10 mouse cellular contexts compared by ENCODE assay signal in genomic region chr13:73259577-73260353, GRCm38 (mm10). TPM values are rescaled to one million over a fixed set of nuclear protein-coding genes. Genes with fewer than 3 reads are reported as not detected.
DNase-seq lines count a peak whose midpoint lies in the region; ATAC-seq and TF ChIP-seq lines count a peak whose summit lies in the region.
"Had no signal": no experiment of that assay in that cellular context is flagged by ENCODE, and none has a peak within 500 bp of the region (broad histone marks: within the 10 kb centered on the region; RNA-seq: fewer than 3 reads in every experiment).

No protein-coding gene starts in this region.

- no peak overlapping the region for H3K9ac ChIP-seq in lung, embryonic 15.5 days
- no peak overlapping the region for H3K9ac ChIP-seq in forebrain, embryonic 15.5 days (replicated peaks)
- peak overlapping the region; percentile 3; the same call in 1 of the 2 replicates for H3K9ac ChIP-seq in limb, embryonic 11.5 days (ENCODE audit: low read length)
- no peak overlapping the region for H3K9ac ChIP-seq in neural tube, embryonic 15.5 days (replicated peaks)

- no peaks in the 10 kb centered on the region for H3K36me3 ChIP-seq in lung, embryonic 15.5 days
- no peaks in the 10 kb centered on the region for H3K36me3 ChIP-seq in forebrain, embryonic 15.5 days
- no peaks in the 10 kb centered on the region for H3K36me3 ChIP-seq in limb, embryonic 11.5 days (ENCODE audit: control insufficient read depth, insufficient read depth, low read length)
- H3K36me3 ChIP-seq in neural tube, embryonic 15.5 days: no peaks in the 10 kb centered on the region
- H3K36me3 ChIP-seq in thymus, adult 2 months (ENCODE audit: control insufficient read depth, insufficient read depth, low read length): no peaks in the 10 kb centered on the region

- DNase-seq in lung, postnatal 4 days: no peak
- no peak for DNase-seq in limb, embryonic 11.5 days (ENCODE audit: low spot score)
- DNase-seq in left cerebral cortex, adult 18-20 months (ENCODE audit: low spot score in 2 of 2): no peak
- no peak for DNase-seq in thymus, adult 2 months
- DNase-seq: kidney, postnatal 36 days; lung, adult 2 months had no signal

- peaks cover 25% of the 10 kb centered on the region for H3K4me1 ChIP-seq in lung, embryonic 15.5 days
- peaks cover 29% of the 10 kb centered on the region for H3K4me1 ChIP-seq in forebrain, embryonic 15.5 days
- H3K4me1 ChIP-seq in limb, embryonic 11.5 days (ENCODE audit: control insufficient read depth, insufficient read depth, low read length): peaks cover 14% of the 10 kb centered on the region
- peaks cover 36% of the 10 kb centered on the region for H3K4me1 ChIP-seq in neural tube, embryonic 15.5 days
- H3K4me1 ChIP-seq in thymus, adult 2 months (replicated peaks; ENCODE audit: control insufficient read depth, insufficient read depth, low read length): no peaks in the 10 kb centered on the region

- no peaks in the 10 kb centered on the region for H3K9me3 ChIP-seq in lung, embryonic 15.5 days
- H3K9me3 ChIP-seq in forebrain, embryonic 15.5 days: no peaks in the 10 kb centered on the region
- no peaks in the 10 kb centered on the region for H3K9me3 ChIP-seq in limb, embryonic 11.5 days (ENCODE audit: control insufficient read depth, low read length)
- H3K9me3 ChIP-seq in neural tube, embryonic 15.5 days (replicated peaks): no peaks in the 10 kb centered on the region

- ATAC-seq in lung, embryonic 15.5 days (ENCODE audit: borderline replicate concordance, extremely low read depth, low FRiP score, low TSS enrichment): no peak
- no peak for ATAC-seq in forebrain, embryonic 15.5 days (replicated peaks)
- ATAC-seq in limb, embryonic 11.5 days (ENCODE audit: insufficient number of reproducible peaks, low FRiP score, low TSS enrichment, low read depth): no peak
- ATAC-seq in neural tube, embryonic 15.5 days (ENCODE audit: low FRiP score): no peak
- no peak for ATAC-seq in megakaryocyte-erythroid progenitor cell, adult 5-6 weeks (replicated peaks; ENCODE audit: low FRiP score, low TSS enrichment, poor library complexity, severe bottlenecking)

- peak overlapping the region; percentile 34 for H3K4me3 ChIP-seq in lung, embryonic 15.5 days
- H3K4me3 ChIP-seq in forebrain, embryonic 15.5 days: peak overlapping the region; percentile 31
- peak overlapping the region; percentile 32 for H3K4me3 ChIP-seq in limb, embryonic 11.5 days (ENCODE audit: low read depth, low read length)
- H3K4me3 ChIP-seq in neural tube, embryonic 15.5 days (replicated peaks): peak overlapping the region; percentile 38
- no peak overlapping the region for H3K4me3 ChIP-seq in thymus, adult 2 months (ENCODE audit: control insufficient read depth, insufficient read depth, low read length)

- 14% methylated on average over 10 of the region's 10 CpGs for WGBS in lung, embryonic 15.5 days
- 7% methylated on average over 10 of the region's 10 CpGs for WGBS in forebrain, embryonic 15.5 days
- WGBS in limb, embryonic 11.5 days: 17% methylated on average over 10 of the region's 10 CpGs
- WGBS in neural tube, embryonic 15.5 days: 13% methylated on average over 10 of the region's 10 CpGs
- 19% methylated on average over 10 of the region's 10 CpGs for WGBS in thymus, adult 2 months

- TF ChIP-seq CTCF in thymus, adult 2 months (IDR thresholded peaks at IDR 0.05; ENCODE audit: borderline replicate concordance, control insufficient read depth, extremely low read depth, insufficient read depth, low read length, poor library complexity): no peak

- peaks cover 83% of the 10 kb centered on the region for H3K27me3 ChIP-seq in lung, embryonic 15.5 days
- H3K27me3 ChIP-seq in forebrain, embryonic 15.5 days: peaks cover 78% of the 10 kb centered on the region
- peaks cover 70% of the 10 kb centered on the region for H3K27me3 ChIP-seq in limb, embryonic 11.5 days (ENCODE audit: control insufficient read depth, insufficient read depth, low read length)
- H3K27me3 ChIP-seq in neural tube, embryonic 15.5 days (replicated peaks): peaks cover 90% of the 10 kb centered on the region
- peaks cover 11% of the 10 kb centered on the region; the same call in 1 of the 2 replicates for H3K27me3 ChIP-seq in thymus, adult 2 months (ENCODE audit: control insufficient read depth, insufficient read depth, low read length)

- TF ChIP-seq POLR2A in thymus, adult 2 months (IDR thresholded peaks at IDR 0.05; ENCODE audit: control insufficient read depth, extremely low read depth, insufficient read depth, low read length, poor library complexity): no peak

- peak overlapping the region; percentile 58 for H3K4me2 ChIP-seq in lung, embryonic 15.5 days
- peak overlapping the region; percentile 53 for H3K4me2 ChIP-seq in forebrain, embryonic 15.5 days (replicated peaks)
- peak overlapping the region; percentile 86; the same call in 1 of the 2 replicates for H3K4me2 ChIP-seq in limb, embryonic 11.5 days (ENCODE audit: low read depth, severe bottlenecking)
- peak overlapping the region; percentile 86 for H3K4me2 ChIP-seq in neural tube, embryonic 15.5 days

- no peak overlapping the region for H3K27ac ChIP-seq in lung, embryonic 15.5 days
- no peak overlapping the region for H3K27ac ChIP-seq in forebrain, embryonic 15.5 days (replicated peaks)
- no peak overlapping the region for H3K27ac ChIP-seq in limb, embryonic 11.5 days (replicated peaks; ENCODE audit: low read depth, low read length)
- no peak overlapping the region for H3K27ac ChIP-seq in neural tube, embryonic 15.5 days (replicated peaks)
- H3K27ac ChIP-seq in thymus, adult 2 months (ENCODE audit: control insufficient read depth, insufficient read depth, low read length): no peak overlapping the region

RNA-seq across cellular contexts. Expression of gene Irx4, which starts 0.5 kb away (rescaled TPM):
- polyA plus RNA-seq in lung, embryonic 15.5 days (2015; fragmentation: Nextera tagmentation; extraction: Ambion mirVana): 0.15 and 0.65 TPM in 2 replicates
- 0.09 TPM in 1 of 2 replicates, not detected in the other for polyA plus RNA-seq in forebrain, embryonic 15.5 days (2015; fragmentation: Nextera tagmentation; extraction: Ambion mirVana)
- 2.8 and 3.1 TPM in 2 replicates for polyA plus RNA-seq in limb, embryonic 11.5 days (2014; fragmentation: Nextera tagmentation; extraction: Ambion mirVana)
- polyA plus RNA-seq in neural tube, embryonic 15.5 days (2015; fragmentation: Nextera tagmentation; extraction: Ambion mirVana): 1.3 and 1.5 TPM in 2 replicates
- not detected in 2 replicates for total RNA-seq in megakaryocyte-erythroid progenitor cell, adult 5-6 weeks (2014; fragmentation: Nextera tagmentation)
- total RNA-seq in megakaryocyte-erythroid progenitor cell, adult 5-6 weeks (2017): not detected in 2 replicates
- total RNA-seq in left cerebral cortex, adult 18-20 months (2021): not detected
- polyA plus RNA-seq in thymus, adult 2 months (2012; rRNA removed): 0.41 and 1.5 TPM in 2 replicates
- polyA plus RNA-seq: lung, adult 2 months had no signal
